Mouse (Mus musculus): ENCODE data around the gene Pdgfd.
"Not testable (repeated sequence)": the region's sequence is repeated elsewhere in the genome, so short reads cannot be mapped to it uniquely, and the experiment has no call there.

Pdgfd gene

DNA sequence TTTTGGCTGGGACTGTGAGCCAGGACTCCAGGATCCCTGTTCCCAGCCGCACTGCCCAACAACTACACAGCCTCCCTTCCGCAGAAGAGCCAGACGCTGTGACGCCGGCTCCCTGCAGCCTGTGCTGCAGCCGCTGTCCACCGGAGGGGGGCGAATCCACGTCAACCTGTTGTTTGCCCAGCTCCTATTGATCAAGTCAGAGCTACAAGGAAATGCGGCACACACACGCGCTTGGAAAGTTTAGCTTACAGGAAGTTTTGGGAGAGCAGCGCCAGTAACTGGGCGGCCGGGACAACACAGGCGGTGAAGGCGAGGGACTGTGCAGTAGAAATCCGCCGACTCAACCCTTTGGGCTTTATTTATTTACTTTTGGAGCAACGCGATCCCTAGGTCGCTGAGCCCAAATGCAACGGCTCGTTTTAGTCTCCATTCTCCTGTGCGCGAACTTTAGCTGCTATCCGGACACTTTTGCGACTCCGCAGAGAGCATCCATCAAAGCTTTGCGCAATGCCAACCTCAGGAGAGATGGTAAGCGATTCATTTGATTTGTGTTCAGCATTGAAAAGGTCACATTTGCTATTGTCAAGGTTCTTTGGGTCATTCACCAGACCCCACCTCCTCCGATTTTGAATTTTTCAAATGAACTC lies at the start of gene Pdgfd:
TSS of gene Pdgfd (plus strand) at position 194 of the 647 bp plus-strand sequence.
- DNase-seq (ENCODE audit: low spot score in 2 of 2), result peak in 1 of 2 experiments; percentile 3

DNA sequence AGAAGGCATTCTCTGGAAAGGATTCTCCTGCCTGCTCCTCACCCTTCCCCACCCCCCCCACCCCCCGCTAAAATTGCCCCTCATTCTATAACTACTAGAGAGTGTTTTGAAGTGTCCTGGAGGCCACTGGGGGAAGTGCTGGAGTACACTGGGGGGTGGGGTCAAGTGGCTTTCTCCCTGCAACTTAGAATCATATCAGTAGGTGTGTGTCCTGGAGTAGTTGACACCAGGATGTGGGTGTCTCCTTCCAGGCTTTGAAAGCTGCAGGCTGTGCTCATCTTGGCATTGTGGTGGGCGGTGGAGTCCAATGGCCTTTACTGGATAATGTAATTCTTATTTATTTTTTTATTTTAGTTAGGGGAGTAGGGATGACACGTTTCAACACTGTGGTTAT lies 651 bp downstream of the Pdgfd start:
- DNase-seq (ENCODE audit: low spot score in 2 of 2), result no peak

DNA sequence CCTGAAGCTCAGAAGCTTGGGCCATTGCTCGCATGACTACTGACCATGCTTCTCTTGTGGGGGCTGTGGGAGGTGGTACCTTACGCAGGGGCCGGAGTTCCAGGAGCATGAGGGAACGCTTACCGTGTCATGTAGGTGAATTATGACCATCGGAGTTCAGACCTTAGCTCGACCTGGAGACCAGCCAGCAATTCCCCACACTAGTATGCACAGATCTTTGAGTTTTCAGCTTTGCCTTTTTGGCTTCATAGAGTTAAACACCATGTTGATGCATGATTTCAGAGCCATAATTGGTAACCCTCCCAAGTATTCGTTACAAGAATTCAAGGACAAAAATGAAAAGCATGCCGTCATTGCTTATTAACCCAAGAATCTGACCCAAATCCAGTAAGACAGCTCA lies 2.6 kb downstream of the Pdgfd start:
- no peak for DNase-seq (ENCODE audit: low spot score in 2 of 2)

DNA sequence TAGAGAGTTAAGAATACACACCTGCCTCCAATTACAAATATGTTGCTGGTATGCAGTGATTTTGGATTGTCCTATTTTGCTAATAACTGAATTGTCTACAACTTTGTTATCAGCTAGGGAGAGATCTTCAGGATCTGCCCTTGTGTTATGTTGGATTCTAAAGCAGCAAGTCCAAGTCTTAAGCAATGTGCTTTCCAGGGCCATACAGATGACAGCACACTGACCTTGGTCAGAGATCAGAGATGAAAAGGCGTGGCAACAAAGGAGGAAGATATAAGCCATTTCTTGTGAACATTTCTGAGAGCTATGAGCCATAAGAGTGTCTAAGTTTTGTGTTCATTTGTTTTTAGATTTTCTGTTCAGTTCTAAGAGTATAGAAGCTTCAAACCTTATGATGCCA lies 4.9 kb downstream of the Pdgfd start:
- DNase-seq (ENCODE audit: low spot score in 2 of 2), result no peak

DNA sequence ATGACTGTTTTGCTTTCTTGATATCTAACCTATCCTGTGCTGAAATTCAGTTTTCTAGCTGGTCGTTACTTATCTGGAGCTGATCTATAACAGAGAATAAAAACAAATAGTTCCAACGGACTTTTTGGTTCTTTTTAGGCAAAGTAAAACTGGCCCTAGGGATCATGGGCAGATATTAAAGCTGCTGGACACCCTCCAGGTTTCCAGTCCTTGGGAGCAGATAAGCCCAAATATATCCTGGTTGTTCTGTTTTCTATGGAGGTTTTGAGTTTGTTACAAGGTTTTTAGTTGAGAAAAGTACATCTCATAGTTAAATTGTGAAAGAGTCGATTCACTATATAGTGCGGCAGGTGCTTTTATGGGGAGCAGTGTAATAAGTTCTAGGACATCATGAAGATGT lies 7.3 kb downstream of the Pdgfd start:
- no peak for DNase-seq (ENCODE audit: low spot score in 2 of 2)

DNA sequence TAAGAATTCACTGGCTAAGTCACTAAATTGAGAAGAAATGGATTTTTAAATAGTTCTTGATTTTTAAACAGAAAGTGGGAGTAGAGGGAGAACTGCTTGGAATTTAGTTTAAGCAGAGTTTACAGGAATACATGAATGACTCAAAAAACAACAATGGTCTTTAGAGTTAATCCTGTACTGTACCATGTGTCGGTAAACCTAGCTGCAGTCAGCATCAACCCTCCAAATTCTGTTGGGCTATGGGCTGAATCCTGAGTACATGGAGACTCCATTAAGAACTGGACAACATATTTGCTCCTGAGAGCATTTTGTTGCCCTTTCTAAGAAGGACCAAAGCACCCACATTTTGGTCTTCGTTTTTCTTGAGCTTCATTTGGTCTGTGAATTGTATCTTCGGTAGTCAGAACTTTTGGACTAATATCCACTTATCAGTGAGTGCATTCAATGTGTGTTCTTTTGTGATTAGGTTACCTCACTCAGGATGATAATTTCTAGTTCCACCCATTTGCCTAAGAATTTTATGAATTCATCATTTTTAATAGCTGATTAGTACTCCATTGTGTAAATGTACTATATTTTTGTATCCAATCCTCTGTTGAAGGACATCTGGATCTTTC lies 14.0 kb downstream of the Pdgfd start:
- no peak for DNase-seq (ENCODE audit: low spot score in 2 of 2)

DNA sequence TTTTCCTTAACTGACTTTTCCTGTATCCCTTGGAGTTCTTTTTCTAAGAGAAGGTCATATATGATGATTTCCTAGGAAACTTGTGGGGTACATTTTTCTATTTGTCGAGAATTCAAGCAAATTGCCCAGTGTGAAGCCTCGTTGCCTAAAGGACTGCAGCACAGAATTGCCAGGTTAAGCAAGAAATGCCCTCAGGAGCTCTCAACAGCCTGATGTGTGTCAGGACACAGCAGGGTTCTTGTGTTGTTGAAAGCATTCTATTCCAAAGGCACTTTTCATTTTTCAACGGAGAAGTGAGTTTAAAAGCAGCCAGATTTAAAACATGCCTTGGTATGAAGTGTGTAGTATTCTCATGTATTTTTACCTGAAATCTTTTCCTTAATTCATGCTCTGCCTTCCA lies 19.6 kb downstream of the Pdgfd start:
- DNase-seq (ENCODE audit: low spot score in 2 of 2), result no peak

DNA sequence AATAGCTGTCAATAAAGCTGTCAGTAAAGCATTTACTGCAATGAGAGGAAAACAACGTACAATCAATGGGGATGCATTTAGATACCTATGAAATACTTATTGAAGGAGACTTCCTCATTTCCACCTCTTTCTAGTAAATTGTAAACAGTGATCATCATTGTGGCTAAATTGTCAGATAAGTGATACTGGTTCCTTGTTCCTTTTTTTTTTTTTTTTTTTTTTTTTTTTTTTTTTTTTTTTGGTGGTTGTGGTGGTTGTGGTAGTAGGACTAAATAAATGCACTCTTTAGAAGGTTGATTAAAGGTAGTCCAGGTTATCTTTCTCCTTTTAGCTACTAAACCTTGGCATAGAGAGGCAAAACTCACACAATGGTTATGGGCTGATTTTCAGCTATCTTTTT lies 25.0 kb downstream of the Pdgfd start:
- DNase-seq (ENCODE audit: low spot score in 2 of 2), result no peak

DNA sequence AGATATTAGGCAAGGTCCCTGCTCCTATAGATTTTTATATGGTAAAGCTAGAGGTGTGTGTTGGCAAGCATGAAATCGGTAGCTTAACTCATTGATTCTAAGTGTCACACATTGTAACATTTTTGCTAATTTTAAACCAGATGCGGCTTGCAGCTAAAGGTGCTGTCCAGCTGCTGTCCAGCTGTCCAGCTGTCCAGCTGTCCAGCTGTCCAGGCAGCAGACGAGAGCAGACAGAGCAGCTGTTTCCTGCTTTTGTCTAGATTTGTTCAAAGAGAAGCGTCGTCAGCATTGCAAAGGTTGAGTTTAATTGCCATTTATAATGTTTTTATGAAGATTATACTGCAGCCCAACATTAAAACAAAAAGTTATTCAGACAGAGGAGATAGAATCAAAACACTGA lies 44.5 kb downstream of the Pdgfd start:
- no peak for DNase-seq (ENCODE audit: low spot score in 2 of 2)

DNA sequence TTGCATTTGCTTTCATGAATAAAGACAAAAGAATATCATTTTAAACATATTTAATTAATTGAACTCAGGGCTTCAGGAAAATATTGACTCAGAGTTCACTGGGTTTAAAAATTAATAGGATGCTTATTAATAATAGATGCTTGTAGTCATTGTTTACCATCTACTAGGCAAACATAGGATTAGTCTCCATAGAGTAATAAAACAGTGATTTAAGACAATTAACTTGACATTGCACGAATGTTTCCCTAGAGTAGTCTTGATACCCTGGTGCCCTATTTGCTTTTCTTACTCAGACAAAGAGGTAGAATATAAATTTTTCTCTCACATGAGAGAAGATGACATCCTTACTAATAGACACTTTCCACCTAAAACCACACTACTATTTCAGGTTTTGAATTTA lies 49.1 kb downstream of the Pdgfd start:
- no peak for DNase-seq (ENCODE audit: low spot score in 2 of 2)

DNA sequence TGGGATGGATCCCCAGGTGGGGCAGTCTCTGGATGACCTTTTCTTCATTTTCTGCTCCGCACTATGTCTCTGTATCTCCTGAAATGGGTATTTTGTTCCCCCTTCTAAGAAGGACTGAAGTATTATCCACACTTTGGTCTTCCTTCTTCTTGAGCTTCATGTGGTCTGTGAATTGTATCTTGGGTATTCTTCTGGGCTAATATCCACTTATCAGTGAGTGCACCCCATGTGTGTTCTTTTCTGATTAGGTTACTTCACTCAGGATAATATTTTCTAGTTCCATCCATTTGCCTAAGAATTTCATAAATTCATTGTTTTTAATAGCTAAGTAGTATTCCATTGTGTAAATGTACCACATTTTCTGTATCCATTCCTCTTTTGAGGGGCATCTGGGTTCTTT lies 67.6 kb downstream of the Pdgfd start:
- DNase-seq (ENCODE audit: low spot score in 2 of 2), result not testable (repeated sequence)

DNA sequence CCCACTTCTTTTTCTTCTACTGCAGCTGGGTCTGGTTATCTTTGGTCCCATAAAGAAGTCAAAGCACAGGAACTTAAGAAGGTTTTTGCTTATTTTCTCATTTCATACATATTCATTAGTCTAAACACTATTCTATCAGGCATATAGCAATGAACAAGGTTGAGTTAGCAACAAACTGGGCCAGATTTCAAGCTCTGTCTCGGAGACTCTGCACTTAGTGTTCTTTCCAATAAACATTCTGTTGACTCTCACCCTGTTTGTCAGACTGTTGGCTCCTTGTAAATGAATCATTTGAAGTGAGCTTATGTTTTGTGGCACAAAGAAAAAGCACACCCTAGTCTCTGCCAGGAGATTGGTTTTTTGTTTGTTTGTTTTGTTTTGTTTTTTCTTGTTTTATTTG lies 81.9 kb downstream of the Pdgfd start:
- no peak for DNase-seq (ENCODE audit: low spot score in 2 of 2)

DNA sequence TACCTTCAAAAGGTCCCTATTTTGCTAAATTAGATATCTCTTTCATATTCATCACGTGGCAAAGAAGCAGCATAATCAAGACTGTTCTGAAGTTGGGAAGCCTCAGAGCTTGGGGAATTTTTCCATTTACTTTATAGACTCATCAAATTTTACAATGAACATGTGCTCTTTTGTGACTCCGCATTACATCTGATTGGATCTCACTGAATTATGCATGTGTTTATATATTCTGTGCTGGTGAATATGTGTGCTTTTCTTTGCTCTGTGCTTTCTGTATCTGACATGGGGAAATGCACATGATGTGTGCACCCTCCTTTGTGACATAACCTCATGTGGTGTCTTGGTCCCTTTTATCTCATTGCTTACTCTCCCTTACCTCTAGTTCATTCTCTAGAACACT lies 83.6 kb downstream of the Pdgfd start:
- no peak for DNase-seq (ENCODE audit: low spot score in 2 of 2)

DNA sequence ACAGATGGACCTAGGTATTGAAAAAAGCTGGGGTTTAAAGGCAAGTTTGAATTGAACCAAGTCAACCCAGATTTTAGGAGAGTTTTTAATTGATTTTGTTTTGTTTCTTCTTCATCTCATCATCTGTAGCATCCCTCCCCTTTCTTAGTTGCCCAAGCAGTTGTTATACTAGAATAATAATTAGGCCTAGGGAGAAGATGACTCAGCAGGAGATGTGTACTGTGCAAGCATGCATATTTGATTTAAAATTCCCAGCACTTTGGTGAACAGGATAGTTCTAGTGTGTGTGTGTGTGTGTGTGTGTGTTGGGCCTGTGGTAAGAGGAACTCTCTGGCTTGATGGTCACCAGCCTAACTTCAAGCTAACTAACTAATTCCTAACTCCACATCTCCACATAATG lies 88.7 kb downstream of the Pdgfd start:
- no peak for DNase-seq (ENCODE audit: low spot score in 2 of 2)

DNA sequence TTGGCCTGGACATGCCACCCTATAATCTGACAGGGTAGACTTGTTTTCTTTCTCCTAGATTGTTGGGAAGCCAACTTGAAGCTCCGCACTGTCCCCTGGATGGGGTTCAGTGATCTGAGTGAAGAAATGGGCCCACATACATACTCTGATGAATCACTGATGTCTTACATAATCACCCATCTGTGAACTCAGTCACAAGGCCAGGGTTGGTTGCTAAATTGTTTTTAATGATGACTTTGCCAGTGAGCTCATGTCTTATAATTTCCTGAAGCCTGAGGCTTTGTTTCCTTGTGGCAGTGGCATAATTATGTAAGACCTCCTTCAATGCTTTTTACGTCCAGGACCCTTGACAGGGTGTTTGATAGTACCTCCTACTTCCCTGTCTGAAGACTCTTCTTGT lies 96.4 kb downstream of the Pdgfd start:
- DNase-seq (ENCODE audit: low spot score in 2 of 2), result no peak

DNA sequence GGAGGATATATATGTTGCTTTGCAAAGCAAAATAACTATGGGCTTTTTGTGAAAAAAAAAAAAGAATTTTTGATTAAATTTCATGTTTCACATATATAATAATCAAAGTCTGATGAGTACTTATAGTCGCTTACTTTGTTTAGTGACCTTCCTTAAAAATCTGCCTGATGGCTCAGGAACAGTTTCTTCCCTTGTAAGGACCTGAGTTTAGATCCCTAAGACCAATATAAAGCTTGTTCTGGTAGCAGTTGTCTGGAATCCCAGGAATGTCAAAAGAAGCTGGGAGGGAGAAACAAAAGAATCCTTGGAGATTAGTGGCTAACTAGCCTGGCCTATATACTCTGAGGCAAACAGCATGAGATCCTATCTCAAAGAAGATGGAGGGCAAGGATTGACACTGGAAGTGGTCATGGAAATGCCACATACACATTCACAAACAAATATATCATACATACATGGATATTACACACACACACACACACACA lies 101.5 kb downstream of the Pdgfd start, which contains the start of gene Ddi1:
TSS of gene Ddi1 (minus strand) at position 51 of the 485 bp plus-strand sequence.
- DNase-seq (ENCODE audit: low spot score in 2 of 2), result no peak

DNA sequence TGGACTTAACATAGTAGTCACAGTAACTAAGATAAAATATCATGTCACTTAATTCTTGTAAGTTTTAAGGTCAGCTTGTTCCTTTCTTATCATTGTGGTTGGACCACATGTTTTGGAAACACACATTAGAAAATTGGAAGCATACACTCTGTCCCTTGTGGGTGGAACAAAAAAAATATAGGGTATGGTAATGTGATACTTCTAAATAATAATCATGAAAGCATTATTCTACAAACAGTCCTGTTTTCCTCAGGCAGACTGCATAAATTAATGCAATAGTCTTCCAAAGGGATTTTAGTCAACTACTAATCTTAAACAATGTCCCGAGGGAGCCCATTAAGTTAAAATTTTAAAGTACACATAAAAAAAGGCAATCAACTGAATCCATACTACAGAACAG lies 108.0 kb downstream of the Pdgfd start:
- DNase-seq (ENCODE audit: low spot score in 2 of 2), result no peak

DNA sequence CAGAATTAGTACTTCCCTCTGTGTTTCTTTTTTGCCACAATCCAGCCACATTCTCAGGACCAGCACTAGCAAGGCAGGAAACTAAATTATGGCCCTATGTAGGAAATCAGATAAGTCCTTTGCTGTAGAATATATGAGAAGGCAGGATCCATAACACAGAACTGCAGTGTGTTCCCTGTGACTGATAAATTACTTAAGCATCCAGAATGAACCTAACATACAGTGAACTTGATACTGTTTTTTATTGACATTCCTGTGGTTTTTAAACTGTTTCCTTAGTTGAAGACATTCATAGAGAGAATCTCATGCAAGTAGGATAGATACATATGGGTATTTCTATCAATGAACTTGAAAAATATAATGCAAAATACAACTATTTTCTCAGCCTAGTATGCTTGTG lies 109.1 kb downstream of the Pdgfd start:
- DNase-seq (ENCODE audit: low spot score in 2 of 2), result no peak

DNA sequence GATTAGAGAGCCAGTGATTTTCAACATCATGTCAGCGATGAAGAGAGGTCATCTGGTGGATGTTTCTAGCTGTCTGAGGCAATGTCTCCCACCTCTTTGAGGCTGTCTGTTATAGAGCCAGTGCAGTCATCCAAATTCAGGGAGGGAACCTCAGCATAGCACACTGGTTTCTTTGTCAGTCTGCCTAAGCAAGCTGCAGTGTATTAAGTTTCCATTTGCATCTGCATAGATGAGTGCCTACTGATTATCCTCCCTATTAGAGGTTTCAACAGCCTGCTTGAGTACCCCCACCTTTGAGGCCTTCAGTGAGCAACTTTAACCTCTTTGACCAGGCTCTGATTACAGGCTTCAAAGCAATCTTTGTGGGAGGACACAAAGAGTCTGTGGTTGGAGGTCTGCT lies 118.4 kb downstream of the Pdgfd start:
- no peak for DNase-seq (ENCODE audit: low spot score in 2 of 2)

DNA sequence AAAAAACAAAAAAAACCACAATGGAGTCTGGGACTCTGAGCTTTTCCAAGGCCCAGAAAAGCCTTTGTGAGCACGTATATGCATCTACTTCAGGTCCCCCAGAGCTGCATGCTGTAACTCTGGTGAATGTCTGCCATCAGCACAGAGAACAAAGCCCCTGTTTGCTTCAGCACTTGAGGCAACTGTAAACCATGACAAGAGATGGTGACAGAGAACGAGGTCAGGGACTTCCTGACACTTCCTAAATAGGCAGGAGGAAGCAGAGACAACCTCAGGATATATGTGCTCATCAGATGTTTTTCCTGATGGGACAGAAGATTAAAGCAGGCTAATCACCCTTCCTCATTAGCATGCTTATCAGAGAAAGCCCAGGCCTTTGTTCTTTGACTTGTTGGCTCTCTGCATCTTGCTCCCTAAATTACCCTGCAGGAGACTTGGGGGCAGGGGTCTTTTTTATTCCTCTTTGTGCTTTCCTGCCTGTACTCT lies 120.9 kb downstream of the Pdgfd start:
- no peak for DNase-seq (ENCODE audit: low spot score in 2 of 2)

DNA sequence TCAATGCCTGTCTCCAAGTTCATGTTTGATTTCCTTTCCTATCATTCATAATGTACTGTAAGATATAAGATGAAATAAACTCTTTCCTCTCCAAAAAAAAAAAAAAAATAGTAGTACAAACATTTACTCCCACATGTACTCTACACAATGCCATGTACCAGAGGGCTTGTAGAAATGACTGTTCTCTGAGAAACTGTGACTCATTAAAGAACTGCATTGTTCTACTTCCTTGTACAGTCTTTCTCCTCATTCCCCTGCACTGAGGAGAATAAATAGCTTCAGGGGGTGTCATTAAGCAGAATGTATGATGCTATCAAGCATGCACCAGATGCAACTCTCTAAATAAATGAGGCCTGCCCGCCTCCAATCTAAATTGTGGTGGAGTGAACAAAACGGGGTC lies 130.2 kb downstream of the Pdgfd start:
- DNase-seq (ENCODE audit: low spot score in 2 of 2), result no peak

DNA sequence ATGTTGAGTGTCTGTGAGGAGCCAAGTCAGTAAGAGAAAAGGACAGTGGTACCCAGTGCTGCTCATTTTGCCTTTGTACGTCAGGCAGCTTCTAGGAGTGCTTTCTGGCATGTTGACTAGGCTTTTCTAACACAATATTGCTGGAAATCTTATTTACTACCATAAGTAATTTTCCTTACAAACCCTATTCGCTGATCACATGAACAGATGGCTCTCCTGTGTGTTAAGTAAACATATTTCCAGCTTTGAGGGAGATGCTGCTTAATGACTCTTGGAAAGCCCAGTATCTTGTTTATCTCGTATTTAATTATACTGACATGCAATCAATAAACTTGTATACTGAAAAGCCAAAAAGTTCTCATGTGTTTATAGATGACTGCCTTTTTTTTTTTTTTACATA lies 133.7 kb downstream of the Pdgfd start:
- no peak for DNase-seq (ENCODE audit: low spot score in 2 of 2)

DNA sequence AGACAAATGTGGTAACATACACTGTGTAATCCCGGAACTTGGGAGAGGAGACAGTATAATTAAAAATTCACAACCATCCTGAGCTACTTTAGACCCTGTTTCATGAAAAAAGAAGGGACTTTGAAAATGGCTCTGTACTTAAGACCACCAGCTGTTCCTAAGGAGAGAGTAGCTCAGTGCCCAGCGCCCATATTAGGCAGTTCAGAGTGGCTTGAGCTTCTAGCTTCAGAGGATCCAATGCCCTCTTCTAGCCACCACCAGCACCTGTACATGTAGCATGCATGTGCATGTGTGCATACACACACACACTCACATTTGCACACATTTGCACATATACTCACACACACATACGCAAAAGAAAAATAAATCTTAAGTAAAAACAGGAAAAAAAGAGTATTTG lies 136.2 kb downstream of the Pdgfd start:
- no peak for DNase-seq (ENCODE audit: low spot score in 2 of 2)

DNA sequence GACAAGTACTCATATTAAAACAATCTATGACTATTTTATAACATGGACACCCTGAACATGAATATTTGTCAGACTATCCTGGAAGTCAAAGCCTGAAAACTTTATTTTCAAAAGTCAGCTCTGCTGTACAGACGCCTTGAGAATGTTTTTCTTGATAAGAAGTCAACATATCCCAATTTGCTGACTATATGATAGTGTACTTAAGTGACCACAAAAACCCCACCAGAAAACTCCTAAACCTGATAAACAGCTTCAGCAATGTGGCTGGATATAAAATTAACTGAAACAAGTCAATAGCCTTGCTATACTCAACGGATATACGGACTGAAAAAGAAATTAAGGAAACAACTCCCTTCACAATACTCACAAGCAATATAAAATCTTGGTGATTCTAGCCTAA lies 137.5 kb downstream of the Pdgfd start:
- DNase-seq (ENCODE audit: low spot score in 2 of 2), result no peak

Data from right cerebral cortex, postnatal 36 days (tissue).